Mouse (Mus musculus) testis, adult 2 months (tissue): ENCODE data around the gene Ttpal. TPM values are rescaled to one million over a fixed set of nuclear protein-coding genes. Genes with fewer than 3 reads are reported as not detected.

Experiments used
- H3K27ac ChIP-seq: fragments of 200-500 bp; 2 replicates; pipeline ENCODE4 v1.5.1; 2012; ENCODE audit warnings: low read depth, low read length; ENCODE audit not compliant: control insufficient read depth, insufficient read depth
- H3K27me3 ChIP-seq: fragments of 200-500 bp; 2 replicates; pipeline ENCODE4 v1.6.1; 2012; ENCODE audit warnings: mild to moderate bottlenecking, low read length, moderate library complexity; ENCODE audit not compliant: control insufficient read depth, insufficient read depth
- H3K36me3 ChIP-seq: fragments of 200-500 bp; 2 replicates; pipeline ENCODE4 v1.6.1; 2012; ENCODE audit warnings: mild to moderate bottlenecking, low read length; ENCODE audit not compliant: control insufficient read depth, insufficient read depth
- H3K4me1 ChIP-seq: fragments of 200-500 bp; 2 replicates; pipeline ENCODE4 v1.6.1; 2012; ENCODE audit warnings: low read length; ENCODE audit not compliant: control insufficient read depth, insufficient read depth
- H3K4me3 ChIP-seq: fragments of 200-500 bp; 2 replicates; pipeline ENCODE4 v1.5.1; 2012; ENCODE audit warnings: low read depth, mild to moderate bottlenecking, low read length, moderate library complexity, mixed read lengths; ENCODE audit not compliant: control insufficient read depth
- CTCF ChIP-seq: fragments of 200-500 bp; IDR thresholded peaks from 2 replicates; pipeline ENCODE4 v1.5.1; 2012; ENCODE audit warnings: low read depth, mild to moderate bottlenecking, inconsistent platforms, low read length, moderate library complexity; ENCODE audit not compliant: control insufficient read depth, insufficient read depth, insufficient replicate concordance
- POLR2A ChIP-seq: fragments of 200-500 bp; IDR thresholded peaks from 2 replicates; pipeline ENCODE4 v1.6.1; 2012; ENCODE audit warnings: low read depth, mild to moderate bottlenecking, inconsistent platforms, low read length, moderate library complexity; ENCODE audit not compliant: control insufficient read depth
- polyA plus RNA-seq: library from polyadenylated mRNA; depleted of rRNA; stranded (reverse); fragments of >200 nt; gene quantifications from 2 replicates; pipeline ENCODE4 v1.2.3, GENCODE M21; 2012

The Ttpal gene
- polyA plus RNA-seq, 1 experiment: 4.0 TPM

DNA sequence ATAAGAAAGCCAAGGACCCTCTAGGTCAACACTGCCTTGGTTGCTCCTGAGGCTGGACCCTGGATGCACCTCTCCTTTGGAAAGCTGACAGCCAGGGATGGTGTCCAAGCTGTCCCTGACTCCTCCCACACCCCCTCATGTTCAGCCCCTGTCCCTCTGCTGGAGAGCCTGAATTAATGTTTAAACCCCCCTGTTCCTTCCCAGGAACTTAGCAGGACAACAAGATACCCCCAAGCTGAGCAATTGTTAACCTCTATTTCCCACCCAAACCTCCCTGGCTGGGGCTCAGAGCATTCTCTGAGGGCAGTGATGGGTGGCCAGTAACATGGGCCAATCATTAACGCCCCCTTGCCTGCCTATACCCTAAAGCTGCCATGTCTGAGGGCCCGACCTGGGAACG is 41.9 kb upstream of the Ttpal start:
- no peak overlapping the region for H3K27ac ChIP-seq
- no peaks in the 10 kb centered on the region for H3K27me3 ChIP-seq
- H3K36me3 ChIP-seq: no peaks in the 10 kb centered on the region
- H3K4me1 ChIP-seq: no peaks in the 10 kb centered on the region; the same call in 1 of the 2 replicates
- TF ChIP-seq POLR2A (no peak), CTCF (no peak)
- H3K4me3 ChIP-seq: no peak overlapping the region

DNA sequence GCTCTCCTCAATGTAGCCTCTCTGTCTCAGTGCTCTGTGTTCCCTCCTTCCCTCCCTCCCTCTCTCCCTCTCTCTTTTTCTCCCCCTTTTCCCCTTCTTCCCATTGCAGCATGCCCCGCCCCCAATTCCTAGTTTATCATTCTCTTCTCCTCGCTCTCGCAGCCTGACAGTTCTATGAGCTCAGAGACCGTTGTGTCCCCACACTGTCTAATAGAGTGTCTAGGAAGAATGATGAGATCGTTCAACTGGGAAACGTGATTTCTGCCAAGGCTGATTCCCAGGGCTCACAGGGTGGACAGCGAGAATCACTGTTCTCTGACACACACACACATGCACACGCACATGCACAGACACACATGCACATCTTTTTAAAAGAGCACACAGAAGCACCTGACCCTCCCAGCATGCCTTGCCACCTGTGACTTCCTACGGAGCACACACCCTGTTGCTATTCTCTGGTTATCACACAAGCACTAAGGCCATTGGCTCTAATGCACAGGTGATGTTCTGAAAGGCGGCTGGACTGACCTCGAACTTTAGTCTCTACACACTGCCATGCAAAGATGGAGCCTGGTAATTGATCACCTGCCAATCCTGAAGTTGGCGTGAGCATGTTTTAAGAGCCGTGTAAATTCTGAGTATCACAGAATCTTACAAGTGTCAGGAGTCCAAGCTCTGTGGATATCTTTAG is 40.7 kb upstream of the Ttpal start:
- Histone ChIP-seq H3K27ac (no peak overlapping the region), H3K36me3 (no peaks in the 10 kb centered on the region), H3K4me1 (no peaks in the 10 kb centered on the region), H3K27me3 (no peaks in the 10 kb centered on the region), H3K4me3 (no peak overlapping the region)
- no peak for TF ChIP-seq CTCF
- TF ChIP-seq POLR2A: no peak

DNA sequence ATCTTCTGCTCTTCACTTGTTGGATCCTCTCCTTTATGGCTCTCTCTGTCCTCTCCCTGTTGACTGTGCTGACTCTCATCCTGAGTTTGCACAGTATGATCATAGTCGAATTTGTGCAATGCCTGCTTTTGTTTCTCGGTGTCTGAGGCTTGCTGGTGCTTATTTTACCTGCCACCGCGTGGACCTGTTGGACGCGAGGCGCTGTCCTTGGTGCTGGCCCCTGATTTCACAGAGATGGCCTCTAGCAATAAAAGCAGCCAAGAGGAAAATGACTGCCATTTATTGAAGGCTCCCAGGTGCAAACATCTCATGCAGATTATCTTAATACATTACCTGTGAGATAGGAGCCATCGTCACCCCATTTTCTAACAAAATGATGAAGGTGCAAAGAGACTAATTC is 37.5 kb upstream of the Ttpal start:
- Histone ChIP-seq H3K4me1 (no peaks in the 10 kb centered on the region), H3K27ac (no peak overlapping the region), H3K36me3 (no peaks in the 10 kb centered on the region), H3K27me3 (no peaks in the 10 kb centered on the region), H3K4me3 (no peak overlapping the region)
- TF ChIP-seq POLR2A: no peak
- no peak for TF ChIP-seq CTCF

DNA sequence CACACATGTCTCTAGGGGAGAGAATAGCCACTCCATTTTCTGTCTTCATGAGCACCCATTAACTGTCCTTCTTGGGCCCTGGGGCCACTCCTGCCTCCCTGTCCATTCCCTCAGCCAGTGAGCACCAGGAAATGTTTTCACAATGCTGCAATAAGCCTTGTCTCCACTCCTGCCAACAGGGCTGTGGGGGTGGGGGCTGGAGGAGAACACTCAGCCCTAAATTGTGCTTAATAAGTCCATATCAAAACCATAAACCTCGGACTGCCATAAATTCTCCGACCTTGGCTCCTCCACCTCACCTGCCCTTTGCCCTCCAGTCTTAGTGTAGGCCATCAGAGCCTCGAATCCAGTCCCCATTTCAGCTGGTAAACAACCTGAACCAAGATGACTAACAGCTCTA is 27.8 kb upstream of the Ttpal start:
- Histone ChIP-seq H3K4me3 (no peak overlapping the region), H3K36me3 (no peaks in the 10 kb centered on the region), H3K4me1 (no peaks in the 10 kb centered on the region), H3K27ac (no peak overlapping the region), H3K27me3 (no peaks in the 10 kb centered on the region)
- TF ChIP-seq CTCF (no peak), POLR2A (no peak)

DNA sequence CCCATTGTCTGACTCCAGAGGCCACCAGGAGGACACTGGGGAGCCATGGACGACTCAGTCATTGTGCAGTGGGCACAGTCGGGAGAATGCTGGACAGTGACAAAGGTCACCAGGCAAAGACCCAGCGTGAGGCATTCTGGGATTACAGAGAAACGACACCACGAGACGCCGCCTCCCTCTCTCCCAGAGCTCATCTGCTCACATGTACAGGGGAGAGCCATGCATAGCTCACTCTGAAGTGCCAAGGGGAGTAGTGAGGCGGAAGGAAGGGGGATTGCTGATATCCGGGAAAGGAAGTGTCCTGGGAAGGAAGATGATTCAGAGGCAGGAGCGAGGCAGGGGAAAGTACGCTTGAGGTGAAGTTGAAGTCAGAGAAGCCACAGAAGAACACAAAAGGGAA is 26.9 kb upstream of the Ttpal start:
- Histone ChIP-seq H3K27me3 (no peaks in the 10 kb centered on the region), H3K36me3 (no peaks in the 10 kb centered on the region), H3K27ac (no peak overlapping the region), H3K4me3 (no peak overlapping the region), H3K4me1 (no peaks in the 10 kb centered on the region)
- no peak for TF ChIP-seq POLR2A
- TF ChIP-seq CTCF: no peak

DNA sequence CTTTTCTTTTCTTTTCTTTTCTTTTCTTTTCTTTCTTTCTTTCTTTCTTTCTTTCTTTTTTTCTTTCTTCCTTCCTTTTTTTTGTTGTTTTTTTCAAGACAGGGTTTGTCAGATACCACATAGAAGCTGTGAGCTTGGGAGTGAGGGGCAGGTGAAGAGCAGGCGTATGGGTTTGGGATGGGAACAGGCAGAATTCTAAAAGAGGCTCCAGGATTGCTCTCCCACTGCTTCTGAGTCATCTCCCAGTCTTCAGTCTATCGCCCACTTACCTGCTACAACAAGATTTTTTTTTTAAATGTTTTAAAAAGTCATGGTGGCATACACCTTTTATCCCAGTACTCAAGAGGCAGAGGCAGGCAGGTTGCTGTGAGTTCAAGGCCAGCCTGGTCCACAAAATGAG is 24.1 kb upstream of the Ttpal start:
- Histone ChIP-seq H3K36me3 (no peaks in the 10 kb centered on the region), H3K27me3 (no peaks in the 10 kb centered on the region), H3K4me1 (no peaks in the 10 kb centered on the region), H3K4me3 (no peak overlapping the region), H3K27ac (no peak overlapping the region)
- TF ChIP-seq POLR2A (no peak), CTCF (no peak)

DNA sequence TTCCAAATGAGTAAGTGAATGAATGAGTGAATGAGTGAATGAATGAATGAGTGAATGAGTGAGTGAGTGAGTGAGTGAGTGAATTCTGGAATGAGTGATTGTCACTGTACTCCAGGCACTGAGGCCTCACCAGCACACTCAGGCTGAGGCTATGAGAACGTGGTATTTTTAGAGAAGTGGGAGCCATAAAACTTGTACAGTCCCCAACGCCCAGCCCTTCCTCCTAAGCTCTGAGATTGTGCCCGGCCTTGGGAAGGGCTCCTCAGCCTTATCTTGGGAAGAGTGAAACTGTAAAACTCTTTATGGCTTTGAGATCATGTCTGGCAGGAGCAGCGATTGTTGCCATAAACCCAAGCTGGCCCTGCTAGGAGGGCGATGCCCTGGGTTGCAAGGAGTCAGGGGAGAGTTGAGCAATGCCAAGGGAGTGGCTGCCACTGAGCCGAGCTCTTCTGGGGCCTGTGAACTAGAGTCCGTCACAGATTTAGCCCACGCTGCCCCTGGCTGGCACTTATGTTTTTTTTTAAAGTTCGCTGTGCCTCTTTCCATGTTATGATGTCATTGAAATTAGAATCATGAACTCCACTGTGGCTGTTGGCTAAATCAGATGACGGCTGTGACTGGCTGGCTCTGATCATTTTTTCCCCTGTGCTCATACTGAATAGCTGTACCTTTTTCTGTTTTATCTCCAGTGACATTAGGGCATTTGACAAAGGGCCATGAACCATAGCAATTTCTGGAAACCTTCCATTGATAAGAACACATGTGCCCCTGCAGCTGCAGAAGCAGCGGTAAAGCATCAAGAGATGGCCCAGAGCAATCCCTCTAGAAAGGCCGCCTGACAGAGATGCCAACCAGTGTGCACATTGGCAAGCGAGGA is 21.8 kb upstream of the Ttpal start:
- Histone ChIP-seq H3K4me1 (peaks cover 3% of the 10 kb centered on the region; the same call in 1 of the 2 replicates), H3K27ac (no peak overlapping the region; the same call in 1 of the 2 replicates), H3K27me3 (no peaks in the 10 kb centered on the region), H3K4me3 (no peak overlapping the region), H3K36me3 (no peaks in the 10 kb centered on the region)
- TF ChIP-seq POLR2A (no peak), CTCF (no peak)
